Mouse (Mus musculus): ENCODE measurements around the gene Hist1h4k.

GRCm38 (mm10) chr13:21795584-21795983, 45.3 kb upstream of the Hist1h4k start:
- no peak for TF ChIP-seq E2F4 (IDR thresholded peaks at IDR 0.05; ENCODE audit: insufficient read depth)
- TF ChIP-seq SRF (IDR thresholded peaks at IDR 0.05; ENCODE audit: control insufficient read depth, insufficient read length, low read depth): no peak
- TF ChIP-seq TCF12 (IDR thresholded peaks at IDR 0.05; ENCODE audit: insufficient read depth, poor library complexity, severe bottlenecking): no peak
- no peak for TF ChIP-seq CEBPB (IDR thresholded peaks at IDR 0.05; ENCODE audit: insufficient read depth, poor library complexity, severe bottlenecking)
- no peak for TF ChIP-seq MAX (IDR thresholded peaks at IDR 0.05; ENCODE audit: low read depth)
- no peak for TF ChIP-seq REST (IDR thresholded peaks at IDR 0.05; ENCODE audit: insufficient read depth, insufficient read length)
- no peak for TF ChIP-seq POLR2A (IDR thresholded peaks at IDR 0.05; ENCODE audit: insufficient read length, low read depth)
- no peak for TF ChIP-seq USF1 (IDR thresholded peaks at IDR 0.05; ENCODE audit: low read depth)
- TF ChIP-seq POLR2AphosphoS2 (IDR thresholded peaks at IDR 0.05; ENCODE audit: insufficient read length, low read depth): no peak
- TF ChIP-seq MYOG (IDR thresholded peaks at IDR 0.05; ENCODE audit: control insufficient read depth in 1 of 3, insufficient read depth in 1 of 3, insufficient read length in 2 of 3, low read depth in 2 of 3): no peak
- no peak for TF ChIP-seq TCF3 (IDR thresholded peaks at IDR 0.05; ENCODE audit: insufficient read length, low read depth)

Measured in myocyte (in vitro differentiated cells).